Mouse (Mus musculus) hindbrain, postnatal 0 days (tissue): ENCODE results near the gene Cct7. TPM values are rescaled to one million over a fixed set of nuclear protein-coding genes. Genes with fewer than 3 reads are reported as not detected.

Source experiments
- ATAC-seq: fragments of 200-750 bp; cut with Nextera tagmentation; 2 replicates; pipeline ENCODE4 v1.8.0; 2017; ENCODE audit warnings: mild to moderate bottlenecking, moderate TSS enrichment, moderate library complexity
- DNase-seq: peaks from one replicate; pipeline ENCODE4 v3.0.0-alpha.2; 2015; ENCODE audit warnings: low spot score
- H3K27ac ChIP-seq: fragments of 300-500 bp; sonication (generic); 2 replicates; pipeline ENCODE4 v1.5.1; 2014; ENCODE audit warnings: mild to moderate bottlenecking
- H3K27me3 ChIP-seq: fragments of 300-500 bp; sonication (generic); 2 replicates; pipeline ENCODE4 v1.6.1; 2014; ENCODE audit warnings: low read length, mixed read lengths; ENCODE audit not compliant: insufficient read depth
- H3K36me3 ChIP-seq: fragments of 300-500 bp; sonication (generic); 2 replicates; pipeline ENCODE4 v1.6.1; 2014; ENCODE audit warnings: low read length, mixed read lengths; ENCODE audit not compliant: insufficient read depth
- H3K4me1 ChIP-seq: fragments of 300-500 bp; sonication (generic); 2 replicates; pipeline ENCODE4 v1.6.1; 2014; ENCODE audit warnings: antibody characterized with exemption, low read length, mixed read lengths; ENCODE audit not compliant: insufficient read depth
- H3K4me2 ChIP-seq: fragments of 300-500 bp; sonication (generic); 2 replicates; pipeline ENCODE4 v1.6.1; 2014; ENCODE audit warnings: low read depth, mild to moderate bottlenecking, low read length, moderate library complexity, mixed read lengths
- H3K4me3 ChIP-seq: fragments of 300-500 bp; sonication (generic); 2 replicates; pipeline ENCODE4 v1.5.1; 2014; ENCODE audit warnings: low read length
- H3K9ac ChIP-seq: fragments of 300-500 bp; sonication (generic); replicated peaks from 2 replicates; pipeline ENCODE4 v1.6.1; 2014; ENCODE audit warnings: mild to moderate bottlenecking, low read length, moderate library complexity, mixed read lengths
- H3K9me3 ChIP-seq: fragments of 300-500 bp; sonication (generic); 2 replicates; pipeline ENCODE4 v1.6.1; 2016; ENCODE audit warnings: low read length, mixed read lengths
- CTCF ChIP-seq: IDR thresholded peaks from 2 replicates; pipeline ENCODE4 v1.5.1; 2016; ENCODE audit warnings: antibody characterized with exemption, control low read depth, low read depth
- WGBS: fragments of 180-500 bp; shearing (Covaris S2); extraction: QIAGEN DNeasy Blood & Tissue Kit; methylation state at CpG from one replicate; pipeline ENCODE4 v1.1.7; 2014; 5-methylcytosine and 5-hydroxymethylcytosine counted together
- polyA plus RNA-seq: library from polyadenylated mRNA; unstranded; fragments of >200 nt; fragmentation: Nextera tagmentation; extraction: Ambion mirVana; gene quantifications from 2 replicates; pipeline ENCODE4 v1.2.1, GENCODE M21; 2015
- total RNA-seq: library from RNA; depleted of rRNA; stranded (reverse); fragments of >200 nt; gene quantifications from 2 replicates; pipeline ENCODE4 v1.2.3, GENCODE M21; 2014

The Cct7 gene
- total and polyA plus RNA-seq, 2 experiments from 2014 or later = 169 to 487 TPM

- H3K9ac ChIP-seq = peak overlapping the region; percentile 10; the same call in 1 of the 2 replicates
- no peak overlapping the region for H3K27ac ChIP-seq
- H3K4me2 ChIP-seq = peak overlapping the region; percentile 48
- peaks cover 5% of the 10 kb centered on the region; the same call in 1 of the 2 replicates for H3K36me3 ChIP-seq
- ATAC-seq = peak; percentile 30; the same call in 1 of the 2 replicates
- WGBS = 8% methylated on average over 90 of the region's 92 CpGs
- TF ChIP-seq CTCF = no peak
- 0 out of 2 replicates have a peak, but pooled peaks cover 3% of the 10 kb centered on the region for H3K27me3 ChIP-seq
- H3K4me3 ChIP-seq = peak overlapping the region; percentile 32
- peaks cover 3% of the 10 kb centered on the region; the same call in 1 of the 2 replicates for H3K4me1 ChIP-seq
- no peaks in the 10 kb centered on the region for H3K9me3 ChIP-seq
- peak; percentile 37 for DNase-seq
Observed at GRCm38 (mm10) chr6:85483843-85484721, 32.8 kb downstream of the Cct7 start.

GRCm38 (mm10) chr6:85485738-85486137 lies 34.4 kb downstream of the Cct7 start:
- H3K4me3 ChIP-seq = no peak overlapping the region
- H3K9ac ChIP-seq = no peak overlapping the region
- H3K36me3 ChIP-seq = no peaks in the 10 kb centered on the region
- H3K27me3 ChIP-seq = 0 out of 2 replicates have a peak, but pooled peaks cover 3% of the 10 kb centered on the region
- 41% methylated on average over 2 of the region's 2 CpGs for WGBS
- no peak for TF ChIP-seq CTCF
- DNase-seq (no peak), ATAC-seq (no peak)
- H3K9me3 ChIP-seq = no peaks in the 10 kb centered on the region
- H3K4me2 ChIP-seq = no peak overlapping the region
- peaks cover 3% of the 10 kb centered on the region; the same call in 1 of the 2 replicates for H3K4me1 ChIP-seq
- no peak overlapping the region for H3K27ac ChIP-seq

- ATAC-seq (no peak), DNase-seq (no peak)
- no peak overlapping the region for H3K9ac ChIP-seq
- no peaks in the 10 kb centered on the region for H3K36me3 ChIP-seq
- no peak overlapping the region for H3K27ac ChIP-seq
- no peak overlapping the region for H3K4me3 ChIP-seq
- H3K4me2 ChIP-seq = no peak overlapping the region
- no peaks in the 10 kb centered on the region for H3K9me3 ChIP-seq
- H3K4me1 ChIP-seq = peaks cover 3% of the 10 kb centered on the region; the same call in 1 of the 2 replicates
- TF ChIP-seq CTCF = no peak
- H3K27me3 ChIP-seq = 0 out of 2 replicates have a peak, but pooled peaks cover 3% of the 10 kb centered on the region
- 25% methylated on average over 4 of the region's 4 CpGs for WGBS
Observed at GRCm38 (mm10) chr6:85488510-85488909, 37.2 kb downstream of the Cct7 start.

GRCm38 (mm10) chr6:85489717-85490116 lies 38.4 kb downstream of the Cct7 start:
- 85% methylated on average over 3 of the region's 3 CpGs for WGBS
- no peak for ATAC-seq
- Histone ChIP-seq H3K9ac (no peak overlapping the region), H3K4me1 (peaks cover 3% of the 10 kb centered on the region; the same call in 1 of the 2 replicates), H3K27ac (no peak overlapping the region), H3K4me3 (no peak overlapping the region), H3K4me2 (no peak overlapping the region), H3K36me3 (no peaks in the 10 kb centered on the region), H3K27me3 (no peaks in the 10 kb centered on the region), H3K9me3 (no peaks in the 10 kb centered on the region)
- TF ChIP-seq CTCF = no peak
- DNase-seq = no peak

- no peaks in the 10 kb centered on the region for H3K36me3 ChIP-seq
- 81% methylated on average over 4 of the region's 4 CpGs for WGBS
- H3K4me1 ChIP-seq = peaks cover 3% of the 10 kb centered on the region; the same call in 1 of the 2 replicates
- H3K9me3 ChIP-seq = no peaks in the 10 kb centered on the region
- H3K27ac ChIP-seq = no peak overlapping the region
- ATAC-seq (no peak), DNase-seq (no peak)
- no peak overlapping the region for H3K4me2 ChIP-seq
- H3K27me3 ChIP-seq = no peaks in the 10 kb centered on the region
- TF ChIP-seq CTCF = no peak
- no peak overlapping the region for H3K9ac ChIP-seq
- H3K4me3 ChIP-seq = no peak overlapping the region
Observed at GRCm38 (mm10) chr6:85490252-85490651, 38.9 kb downstream of the Cct7 start.

GRCm38 (mm10) chr6:85491606-85492005 lies 40.3 kb downstream of the Cct7 start:
- no peak for TF ChIP-seq CTCF
- ATAC-seq (no peak), DNase-seq (no peak)
- WGBS = 96% methylated on average over 3 of the region's 3 CpGs
- no peak overlapping the region for H3K4me3 ChIP-seq
- no peaks in the 10 kb centered on the region for H3K4me1 ChIP-seq
- no peaks in the 10 kb centered on the region for H3K36me3 ChIP-seq
- no peak overlapping the region for H3K4me2 ChIP-seq
- H3K27ac ChIP-seq = no peak overlapping the region
- no peaks in the 10 kb centered on the region for H3K9me3 ChIP-seq
- H3K27me3 ChIP-seq = no peaks in the 10 kb centered on the region
- no peak overlapping the region for H3K9ac ChIP-seq

- peaks cover 4% of the 10 kb centered on the region; the same call in 1 of the 2 replicates for H3K4me1 ChIP-seq
- DNase-seq = no peak
- H3K4me2 ChIP-seq = no peak overlapping the region
- H3K36me3 ChIP-seq = no peaks in the 10 kb centered on the region
- ATAC-seq = no peak
- no peak overlapping the region for H3K4me3 ChIP-seq
- H3K27me3 ChIP-seq = no peaks in the 10 kb centered on the region
- H3K9ac ChIP-seq = no peak overlapping the region
- no peak for TF ChIP-seq CTCF
- no peaks in the 10 kb centered on the region for H3K9me3 ChIP-seq
- H3K27ac ChIP-seq = no peak overlapping the region
Observed at GRCm38 (mm10) chr6:85496976-85497375, 45.7 kb downstream of the Cct7 start.
